Mouse (Mus musculus) kidney, postnatal 0 days (tissue): ENCODE data around the gene Epor. TPM values are rescaled to one million over a fixed set of nuclear protein-coding genes. Genes with fewer than 3 reads are reported as not detected.

Source experiments
- ATAC-seq: fragments of 200-750 bp; cut with Nextera tagmentation; replicated peaks from 2 replicates; pipeline ENCODE4 v1.8.0; 2017; ENCODE audit warnings: low read depth, moderate number of reproducible peaks, moderate TSS enrichment, moderate library complexity; ENCODE audit not compliant: low FRiP score
- DNase-seq: peaks from one replicate; pipeline ENCODE4 v3.0.0-alpha.2; 2016; ENCODE audit warnings: low spot score
- H3K27ac ChIP-seq: fragments of 300-500 bp; sonication (generic); 2 replicates; pipeline ENCODE4 v1.5.1; 2014; ENCODE audit warnings: mild to moderate bottlenecking
- H3K27me3 ChIP-seq: fragments of 300-500 bp; sonication (generic); 2 replicates; pipeline ENCODE4 v1.6.1; 2014; ENCODE audit warnings: low read length, mixed read lengths; ENCODE audit not compliant: insufficient read depth
- H3K36me3 ChIP-seq: fragments of 300-500 bp; sonication (generic); 2 replicates; pipeline ENCODE4 v1.6.1; 2014; ENCODE audit warnings: low read length, mixed read lengths; ENCODE audit not compliant: insufficient read depth
- H3K4me1 ChIP-seq: fragments of 300-500 bp; sonication (generic); replicated peaks from 2 replicates; pipeline ENCODE4 v1.6.1; 2014; ENCODE audit warnings: antibody characterized with exemption, low read length, mixed read lengths; ENCODE audit not compliant: insufficient read depth
- H3K4me2 ChIP-seq: fragments of 300-500 bp; sonication (generic); 2 replicates; pipeline ENCODE4 v1.6.1; 2014; ENCODE audit warnings: mild to moderate bottlenecking, low read length, moderate library complexity, mixed read lengths
- H3K4me3 ChIP-seq: fragments of 300-500 bp; sonication (generic); replicated peaks from 2 replicates; pipeline ENCODE4 v1.5.1; 2014; ENCODE audit warnings: low read depth, low read length
- H3K9ac ChIP-seq: fragments of 300-500 bp; sonication (generic); 2 replicates; pipeline ENCODE4 v1.6.1; 2014; ENCODE audit warnings: low read depth, low read length
- H3K9me3 ChIP-seq: fragments of 300-500 bp; sonication (generic); replicated peaks from 2 replicates; pipeline ENCODE4 v1.6.1; 2016; ENCODE audit warnings: low read length, inconsistent platforms, mixed read lengths
- CTCF ChIP-seq: IDR thresholded peaks from 2 replicates; pipeline ENCODE4 v1.5.1; 2016; ENCODE audit warnings: antibody characterized with exemption, low read depth, mild to moderate bottlenecking, moderate library complexity
- WGBS: fragments of 180-500 bp; shearing (Covaris S2); extraction: QIAGEN DNeasy Blood & Tissue Kit; methylation state at CpG from one replicate; pipeline ENCODE4 v1.1.7; 2014; 5-methylcytosine and 5-hydroxymethylcytosine counted together
- polyA plus RNA-seq: library from polyadenylated mRNA; unstranded; fragments of >200 nt; fragmentation: Nextera tagmentation; extraction: Ambion mirVana; gene quantifications from 2 replicates; pipeline ENCODE4 v1.2.1, GENCODE M21; 2015

Epor gene
- polyA plus RNA-seq, 1 experiment from 2014 or later, result 16.1 TPM

DNA sequence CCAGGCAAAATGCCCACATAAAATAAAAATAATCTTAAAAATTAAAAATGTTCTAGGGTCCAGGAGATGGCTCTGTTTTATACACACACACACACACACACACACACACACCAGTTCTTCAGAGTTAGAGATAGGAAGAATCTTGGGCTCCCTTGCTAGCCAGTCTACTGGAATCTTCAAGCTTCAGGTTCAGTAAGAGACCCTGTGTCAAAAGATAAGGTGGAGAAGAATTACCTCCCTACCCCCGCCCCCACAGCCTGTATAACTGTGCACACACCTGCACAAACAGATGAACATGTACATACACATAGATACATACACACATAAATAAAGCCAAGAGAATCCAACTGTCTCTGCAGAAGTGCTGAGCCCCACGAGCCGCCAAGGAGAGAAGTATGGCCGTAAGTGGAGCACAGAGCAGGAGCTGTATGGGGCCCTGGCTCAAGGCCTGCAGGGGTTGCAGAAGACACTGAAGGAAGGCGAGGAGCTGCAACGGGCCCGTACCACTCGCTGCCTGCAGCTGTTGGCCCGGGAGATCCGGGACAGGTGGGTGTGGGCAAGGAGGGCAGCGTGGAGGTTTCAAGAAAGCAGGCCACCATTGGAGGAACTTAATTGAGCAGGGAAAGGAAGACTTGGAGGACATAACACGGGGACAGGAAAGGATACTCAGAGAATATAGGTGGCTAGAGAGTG, 30.7 kb downstream of the Epor start:
- H3K9ac ChIP-seq, result no peak overlapping the region
- no peak overlapping the region for H3K27ac ChIP-seq
- H3K4me2 ChIP-seq, result no peak overlapping the region
- 0 out of 2 replicates have a peak, but pooled peaks cover 3% of the 10 kb centered on the region for H3K4me1 ChIP-seq
- DNase-seq (no peak), ATAC-seq (no peak)
- H3K4me3 ChIP-seq, result no peak overlapping the region
- H3K36me3 ChIP-seq, result no peaks in the 10 kb centered on the region
- no peaks in the 10 kb centered on the region for H3K9me3 ChIP-seq
- no peaks in the 10 kb centered on the region for H3K27me3 ChIP-seq
- WGBS, result 53% methylated on average over 12 of the region's 12 CpGs
- TF ChIP-seq CTCF, result no peak

DNA sequence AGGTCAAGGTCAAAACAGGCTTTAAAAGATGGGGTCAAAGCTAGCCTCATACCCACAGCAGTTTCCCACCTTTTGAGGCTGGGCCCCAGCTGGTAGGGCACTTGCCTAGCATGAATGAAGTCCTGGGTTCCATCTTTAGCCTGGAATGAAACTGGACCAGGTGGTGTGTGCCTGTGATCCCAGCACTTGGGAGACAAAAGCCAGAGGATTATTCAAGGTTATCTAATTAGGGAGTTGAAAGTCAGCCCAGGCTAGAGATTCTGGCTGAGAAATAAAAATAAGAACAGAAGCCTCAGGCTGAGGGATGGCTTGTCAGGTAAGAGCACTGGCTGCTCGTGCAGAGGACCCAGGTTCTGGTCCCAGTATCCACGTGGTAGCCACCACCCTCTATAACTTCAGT, 31.3 kb downstream of the Epor start:
- no peak overlapping the region for H3K4me3 ChIP-seq
- no peaks in the 10 kb centered on the region for H3K27me3 ChIP-seq
- no peak overlapping the region for H3K4me2 ChIP-seq
- ATAC-seq, result no peak
- 0 out of 2 replicates have a peak, but pooled peaks cover under 1% of the 10 kb centered on the region for H3K4me1 ChIP-seq
- H3K36me3 ChIP-seq, result no peaks in the 10 kb centered on the region
- no peaks in the 10 kb centered on the region for H3K9me3 ChIP-seq
- no peak overlapping the region for H3K9ac ChIP-seq
- WGBS, result 67% methylated on average over 2 of the region's 2 CpGs
- no peak overlapping the region for H3K27ac ChIP-seq
- TF ChIP-seq CTCF, result no peak
- no peak for DNase-seq

DNA sequence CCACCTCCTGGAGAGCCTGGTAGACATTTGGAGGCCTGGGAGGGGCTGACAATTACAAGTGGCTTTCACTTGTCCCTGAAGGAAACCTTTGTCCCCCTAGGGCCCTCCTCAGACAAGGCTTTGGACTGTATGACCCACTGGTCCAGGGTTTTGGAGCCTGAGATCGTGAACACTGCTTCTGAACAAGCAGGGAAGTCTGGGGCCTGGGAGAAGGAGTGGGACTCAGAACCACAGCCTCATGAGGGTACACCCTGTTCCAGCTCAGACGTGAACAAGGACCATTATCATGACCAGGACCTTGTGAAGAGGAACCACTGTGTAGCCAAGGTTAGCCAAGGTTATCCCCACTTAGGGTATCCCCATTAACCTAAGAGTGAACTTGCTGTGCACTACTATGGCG, 34.1 kb downstream of the Epor start:
- Histone ChIP-seq H3K27me3 (no peaks in the 10 kb centered on the region), H3K27ac (no peak overlapping the region), H3K9me3 (no peaks in the 10 kb centered on the region), H3K9ac (no peak overlapping the region), H3K4me1 (0 out of 2 replicates have a peak, but pooled peaks cover 3% of the 10 kb centered on the region), H3K36me3 (no peaks in the 10 kb centered on the region), H3K4me2 (no peak overlapping the region), H3K4me3 (no peak overlapping the region)
- no peak for TF ChIP-seq CTCF
- no peak for ATAC-seq
- no peak for DNase-seq
- WGBS, result 74% methylated on average over 3 of the region's 3 CpGs

DNA sequence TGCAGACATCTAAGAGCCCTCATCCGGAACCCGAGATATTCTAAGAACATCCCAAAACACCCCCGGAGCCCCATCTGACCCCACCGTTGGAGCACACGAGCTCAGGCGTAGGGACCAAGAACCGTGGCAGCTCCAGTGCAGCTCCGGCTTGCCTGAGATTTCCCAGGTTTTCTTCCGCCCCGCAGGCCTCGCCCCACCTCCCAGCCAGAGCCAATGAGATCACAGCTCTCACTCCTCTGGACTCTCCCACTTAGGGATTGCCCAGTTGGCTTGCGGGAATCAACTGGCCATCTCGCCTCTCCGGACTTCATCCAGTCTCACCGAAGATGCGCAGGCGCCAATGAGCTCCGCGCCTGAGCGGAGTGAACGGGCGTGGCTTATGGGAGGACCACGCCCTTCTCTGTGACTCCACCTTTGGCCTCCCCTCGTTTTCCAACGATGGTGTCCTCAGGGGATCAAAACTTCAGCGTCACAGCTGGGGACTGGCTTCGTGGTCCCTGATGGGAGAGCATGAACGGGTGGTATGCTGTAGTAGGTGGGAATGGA, 36.0 kb downstream of the Epor start, which contains the start of the genes Ccdc159 and Tmem205:
Gene Ccdc159, plus strand, starts transcription at position 264 of the 546 bp plus-strand sequence.
Gene Tmem205, minus strand, starts transcription at position 349 of the 546 bp plus-strand sequence.
- no peaks in the 10 kb centered on the region for H3K36me3 ChIP-seq
- peak within 1 kb of the TSS; percentile 70 for H3K4me2 ChIP-seq
- peak within 1 kb of the TSS; percentile 54 for H3K4me3 ChIP-seq
- peak; percentile 99 for DNase-seq
- WGBS, result under 1% methylated on average over 28 of the region's 28 CpGs
- peak; percentile 98 for ATAC-seq
- H3K9me3 ChIP-seq, result no peaks in the 10 kb centered on the region
- H3K4me1 ChIP-seq, result 0 out of 2 replicates have a peak, but pooled peaks cover 3% of the 10 kb centered on the region
- peak within 1 kb of the TSS; percentile 72 for H3K27ac ChIP-seq
- peak within 1 kb of the TSS; percentile 66 for H3K9ac ChIP-seq
- no peak for TF ChIP-seq CTCF
- H3K27me3 ChIP-seq, result no peaks in the 10 kb centered on the region

DNA sequence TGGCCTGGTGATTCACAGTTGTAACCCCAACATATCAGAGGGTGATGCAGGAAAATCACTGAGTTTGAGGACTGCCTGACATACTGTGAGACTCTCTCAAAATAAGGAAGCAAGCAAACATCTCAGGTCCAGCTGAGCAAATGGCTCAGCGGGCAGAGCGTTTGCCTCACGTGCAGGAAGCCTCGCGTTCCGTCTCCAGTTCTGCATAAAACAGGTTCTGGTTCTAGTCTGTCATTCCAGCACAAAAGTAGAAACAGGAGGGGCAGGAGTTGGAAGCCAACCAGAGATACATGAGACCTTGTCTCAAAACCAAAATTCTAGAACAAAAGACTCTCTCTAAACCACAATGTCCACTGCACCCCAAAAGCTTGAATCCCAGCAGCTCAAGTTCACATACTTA, 36.5 kb downstream of the Epor start:
- peak overlapping the region; percentile 66 for H3K9ac ChIP-seq
- DNase-seq (peak; percentile 25), ATAC-seq (no peak)
- 1% methylated on average over 6 of the region's 6 CpGs for WGBS
- H3K4me3 ChIP-seq, result peak overlapping the region; percentile 54
- peak overlapping the region; percentile 70 for H3K4me2 ChIP-seq
- no peaks in the 10 kb centered on the region for H3K27me3 ChIP-seq
- no peak for TF ChIP-seq CTCF
- H3K36me3 ChIP-seq, result no peaks in the 10 kb centered on the region
- no peaks in the 10 kb centered on the region for H3K9me3 ChIP-seq
- H3K27ac ChIP-seq, result peak overlapping the region; percentile 72
- H3K4me1 ChIP-seq, result 0 out of 2 replicates have a peak, but pooled peaks cover 3% of the 10 kb centered on the region

DNA sequence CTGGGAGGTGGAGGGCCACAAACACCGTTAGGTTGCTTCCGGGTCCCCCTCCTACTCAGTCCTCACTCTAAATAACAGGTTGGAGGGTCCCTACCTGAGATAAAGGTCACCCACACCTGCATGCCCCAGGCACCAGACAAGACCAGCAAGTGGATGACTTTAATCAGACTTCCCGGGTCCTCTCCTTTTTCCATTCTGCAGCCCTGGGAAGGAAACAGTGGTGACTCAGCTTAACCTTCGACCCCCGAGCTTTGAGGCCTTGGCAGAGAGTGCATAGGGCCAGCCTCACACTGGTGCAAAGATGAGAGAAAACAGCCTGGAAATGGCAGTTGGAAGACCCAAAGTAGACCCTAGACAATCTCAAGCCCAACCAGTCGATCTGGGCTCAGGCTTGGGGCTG, 37.2 kb downstream of the Epor start:
- no peak for TF ChIP-seq CTCF
- Histone ChIP-seq H3K27ac (peak overlapping the region; percentile 72; the same call in 1 of the 2 replicates), H3K4me2 (peak overlapping the region; percentile 70), H3K27me3 (no peaks in the 10 kb centered on the region), H3K36me3 (no peaks in the 10 kb centered on the region), H3K4me1 (0 out of 2 replicates have a peak, but pooled peaks cover 3% of the 10 kb centered on the region), H3K9me3 (no peaks in the 10 kb centered on the region), H3K4me3 (0 out of 2 replicates have a peak overlapping the region, but pooled peaks have one; percentile 54), H3K9ac (no peak overlapping the region)
- DNase-seq, result no peak
- ATAC-seq, result no peak
- WGBS, result 71% methylated on average over 6 of the region's 6 CpGs
